Mouse (Mus musculus) bone marrow macrophage, adult 2 months (primary cell): ENCODE results near the gene Syde2.

Experiments
- CTCF ChIP-seq: IDR thresholded peaks from 2 replicates; pipeline ENCODE4 v1.5.1; 2012; ENCODE audit warnings: low read depth, mild to moderate bottlenecking, low read length, moderate library complexity
- POLR2A ChIP-seq: IDR thresholded peaks from 2 replicates; pipeline ENCODE4 v1.6.1; 2012; ENCODE audit warnings: mild to moderate bottlenecking, low read depth, low read length, borderline replicate concordance

DNA sequence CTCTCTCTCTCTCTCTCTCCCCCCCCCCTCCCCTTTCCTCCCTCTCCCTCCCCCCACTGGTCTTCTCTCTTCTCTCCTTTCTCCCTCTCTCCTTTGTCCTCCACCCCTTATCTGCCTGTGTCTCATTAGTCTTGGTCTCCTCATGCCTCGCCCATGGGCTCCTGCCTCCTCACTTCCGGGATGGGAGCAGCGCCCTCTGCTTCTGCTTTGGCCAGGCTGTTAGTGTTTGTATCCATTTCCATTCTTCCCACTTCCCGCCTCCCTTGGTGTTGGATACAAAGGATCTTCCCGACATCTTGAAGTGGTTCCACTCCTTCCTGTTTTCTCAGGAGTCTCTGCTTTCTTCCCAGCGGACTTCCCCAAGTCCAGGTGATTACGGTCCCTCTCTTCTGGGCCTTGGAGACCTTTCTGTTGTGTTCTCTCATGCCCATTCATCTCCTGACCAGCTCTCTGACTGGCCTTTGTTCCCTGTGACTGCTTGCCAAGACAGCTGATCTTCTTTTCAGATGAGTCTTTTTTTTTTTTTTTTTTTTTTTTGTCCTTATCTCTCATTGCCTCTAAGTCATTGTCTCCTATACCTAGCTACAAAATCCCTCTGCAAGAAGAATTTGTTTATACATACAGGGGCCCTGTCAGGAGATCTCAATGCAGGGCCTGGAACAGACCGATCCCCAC, 24.0 kb downstream of the Syde2 start:
- TF ChIP-seq CTCF (no peak), POLR2A (no peak)
